Mouse (Mus musculus): ENCODE measurements at regions not wholly inside any gene's neighbourhood (a gene's known extent, or its start where the extent isn't known, plus 50 kb on each side); places are given as distances from the start of the nearest gene placed in this dataset.

DNA sequence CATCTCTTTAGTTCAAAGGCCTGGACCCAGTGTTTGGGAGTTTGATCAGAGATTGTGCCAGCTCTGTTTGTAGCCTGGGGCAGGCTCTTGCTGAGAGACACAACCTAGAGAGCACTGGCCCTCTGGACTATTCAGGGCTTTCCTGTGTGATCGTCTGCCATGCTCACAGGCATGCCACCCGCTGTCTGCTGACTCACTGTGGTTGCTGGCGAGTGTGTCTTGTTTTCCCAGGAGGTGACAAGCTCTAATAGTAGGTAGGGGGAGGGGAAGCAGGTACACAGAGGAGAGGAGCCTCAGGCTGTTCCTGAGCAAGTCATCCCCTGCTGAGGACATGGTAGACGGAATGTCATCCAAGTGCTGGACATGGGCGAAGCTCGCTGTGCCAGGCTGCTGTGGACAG is 107.5 kb downstream of the Tle3 start:
- TF ChIP-seq CTCF (conservative IDR thresholded peaks at IDR 0.05; ENCODE audit: low read length) (no peak), POU5F1 (IDR thresholded peaks at IDR 0.05; ENCODE audit: borderline replicate concordance, low read length) (no peak)

All from E14TG2a.4 (cell line).